Mouse (Mus musculus) thymus, adult 2 months (tissue): ENCODE data around the gene Zfp704. TPM values are rescaled to one million over a fixed set of nuclear protein-coding genes. Genes with fewer than 3 reads are reported as not detected.

Experiments used
- DNase-seq: peaks from one replicate; pipeline ENCODE4 v3.0.0; 2021
- H3K27ac ChIP-seq: fragments of 200-500 bp; 2 replicates; pipeline ENCODE4 v1.5.1; 2012; ENCODE audit warnings: low read length, control low read depth; ENCODE audit not compliant: control insufficient read depth, insufficient read depth
- H3K27me3 ChIP-seq: fragments of 200-500 bp; 2 replicates; pipeline ENCODE4 v1.6.1; 2012; ENCODE audit warnings: mild to moderate bottlenecking, low read length, moderate library complexity, mixed read lengths; ENCODE audit not compliant: control insufficient read depth, insufficient read depth
- H3K36me3 ChIP-seq: fragments of 200-500 bp; 2 replicates; pipeline ENCODE4 v1.6.1; 2012; ENCODE audit warnings: mild to moderate bottlenecking, low read length, moderate library complexity; ENCODE audit not compliant: control insufficient read depth, insufficient read depth
- H3K4me1 ChIP-seq: fragments of 200-500 bp; replicated peaks from 2 replicates; pipeline ENCODE4 v1.6.1; 2012; ENCODE audit warnings: low read length; ENCODE audit not compliant: control insufficient read depth, insufficient read depth
- H3K4me3 ChIP-seq: fragments of 200-500 bp; 2 replicates; pipeline ENCODE4 v1.5.1; 2012; ENCODE audit warnings: mild to moderate bottlenecking, low read length, control low read depth, moderate library complexity; ENCODE audit not compliant: control insufficient read depth, insufficient read depth
- CTCF ChIP-seq: fragments of 200-500 bp; IDR thresholded peaks from 2 replicates; pipeline ENCODE4 v1.5.1; 2012; ENCODE audit warnings: mild to moderate bottlenecking, control low read depth, low read length, moderate library complexity, borderline replicate concordance; ENCODE audit not compliant: control insufficient read depth, poor library complexity, insufficient read depth; ENCODE audit errors: extremely low read depth
- POLR2A ChIP-seq: fragments of 200-500 bp; IDR thresholded peaks from 2 replicates; pipeline ENCODE4 v1.6.1; 2012; ENCODE audit warnings: mild to moderate bottlenecking, low read length, control low read depth, moderate library complexity; ENCODE audit not compliant: control insufficient read depth, poor library complexity, insufficient read depth; ENCODE audit errors: extremely low read depth
- WGBS: fragments of 180-500 bp; shearing (Covaris S2); methylation state at CpG from one replicate; pipeline ENCODE4 v1.1.7; 2018; 5-methylcytosine and 5-hydroxymethylcytosine counted together
- polyA plus RNA-seq: library from polyadenylated mRNA; depleted of rRNA; stranded (reverse); fragments of >200 nt; gene quantifications from 2 replicates; pipeline ENCODE4 v1.2.3, GENCODE M21; 2012

Zfp704 gene
- polyA plus RNA-seq, 1 experiment, result 7.4 TPM

DNA sequence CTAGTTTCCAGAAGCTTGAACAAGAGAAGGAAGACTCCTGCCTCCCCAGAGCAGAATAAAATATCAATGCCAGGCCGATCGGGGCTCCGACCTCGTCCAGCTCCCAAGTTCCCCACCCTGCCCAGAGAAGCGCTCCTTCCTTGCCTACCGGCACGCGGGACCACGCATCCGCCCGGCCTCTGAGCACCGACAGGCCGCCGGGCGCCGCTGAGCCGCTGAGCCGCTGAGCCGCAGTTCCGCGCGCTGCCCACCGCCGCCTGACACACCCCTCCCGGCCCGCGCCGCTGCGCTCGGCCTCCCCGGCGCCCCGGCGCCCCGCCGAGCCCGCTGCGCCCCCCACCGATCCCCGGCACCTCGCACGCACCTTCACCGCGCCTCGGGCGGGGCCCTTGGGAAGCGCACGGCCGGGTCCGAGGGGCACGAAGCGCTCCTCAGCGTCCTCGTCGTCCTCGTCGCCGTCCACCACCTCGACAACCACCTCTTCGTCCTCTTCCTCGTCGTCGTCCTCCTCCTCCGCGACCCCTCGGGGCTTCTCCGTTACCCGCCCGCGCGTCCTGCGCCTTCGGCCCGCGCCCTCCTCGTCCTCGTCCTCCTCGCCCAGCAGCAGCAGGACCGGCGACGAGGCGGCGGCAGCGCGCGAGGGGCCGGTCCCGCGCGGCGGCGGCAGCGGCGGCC is 842 bp downstream of the Zfp704 start:
- H3K36me3 ChIP-seq, result no peaks in the 10 kb centered on the region
- peak; percentile 51 for DNase-seq
- H3K27ac ChIP-seq, result no peak overlapping the region
- under 1% methylated on average over 82 of the region's 94 CpGs for WGBS
- peak; percentile 33; the same call in 1 of the 2 replicates for TF ChIP-seq CTCF
- no peak for TF ChIP-seq POLR2A
- H3K4me3 ChIP-seq, result peak overlapping the region; percentile 85
- no peaks in the 10 kb centered on the region for H3K27me3 ChIP-seq
- H3K4me1 ChIP-seq, result peaks cover 28% of the 10 kb centered on the region

DNA sequence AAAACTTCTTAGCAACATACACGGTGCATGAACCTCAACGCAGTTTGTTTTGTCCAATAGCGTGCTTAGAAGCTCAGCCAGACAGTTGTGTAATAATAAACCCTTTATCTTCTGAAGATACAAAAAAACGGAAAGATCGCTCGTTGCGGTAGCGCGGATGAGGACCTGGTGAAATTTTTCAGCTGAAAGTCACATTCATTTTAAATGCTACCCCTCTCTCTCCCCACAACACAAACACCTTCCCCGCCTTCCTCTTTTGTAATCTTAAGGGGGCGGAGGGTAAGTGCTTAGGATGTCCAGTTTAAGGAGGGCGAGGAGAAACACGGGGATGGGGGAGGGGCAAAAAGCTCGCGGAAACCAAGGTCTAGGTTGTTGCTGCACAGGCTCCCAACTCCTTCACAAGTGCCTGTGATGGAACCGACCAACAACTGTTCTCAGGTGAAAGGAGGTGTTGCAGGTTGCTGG is 1.4 kb downstream of the Zfp704 start:
- Histone ChIP-seq H3K27ac (no peak overlapping the region), H3K36me3 (no peaks in the 10 kb centered on the region), H3K27me3 (no peaks in the 10 kb centered on the region), H3K4me3 (peak overlapping the region; percentile 85), H3K4me1 (peaks cover 30% of the 10 kb centered on the region)
- TF ChIP-seq CTCF, result no peak; the same call in 1 of the 2 replicates
- TF ChIP-seq POLR2A, result no peak
- WGBS, result 2% methylated on average over 16 of the region's 16 CpGs
- peak; percentile 55 for DNase-seq

- TF ChIP-seq CTCF (no peak), POLR2A (no peak)
- H3K27me3 ChIP-seq, result no peaks in the 10 kb centered on the region
- no peak overlapping the region for H3K27ac ChIP-seq
- WGBS, result 94% methylated on average over 5 of the region's 5 CpGs
- DNase-seq, result no peak
- peaks cover 30% of the 10 kb centered on the region for H3K4me1 ChIP-seq
- no peak overlapping the region for H3K4me3 ChIP-seq
- no peaks in the 10 kb centered on the region for H3K36me3 ChIP-seq
Observed at GRCm38 (mm10) chr3:9607686-9608085, 2.2 kb downstream of the Zfp704 start.

GRCm38 (mm10) chr3:9605784-9606706 is 3.8 kb downstream of the Zfp704 start:
- 75% methylated on average over 11 of the region's 11 CpGs for WGBS
- no peaks in the 10 kb centered on the region for H3K36me3 ChIP-seq
- peaks cover 26% of the 10 kb centered on the region for H3K4me1 ChIP-seq
- no peak overlapping the region for H3K27ac ChIP-seq
- H3K4me3 ChIP-seq, result no peak overlapping the region
- DNase-seq, result no peak
- TF ChIP-seq POLR2A (no peak), CTCF (no peak)
- no peaks in the 10 kb centered on the region for H3K27me3 ChIP-seq

DNA sequence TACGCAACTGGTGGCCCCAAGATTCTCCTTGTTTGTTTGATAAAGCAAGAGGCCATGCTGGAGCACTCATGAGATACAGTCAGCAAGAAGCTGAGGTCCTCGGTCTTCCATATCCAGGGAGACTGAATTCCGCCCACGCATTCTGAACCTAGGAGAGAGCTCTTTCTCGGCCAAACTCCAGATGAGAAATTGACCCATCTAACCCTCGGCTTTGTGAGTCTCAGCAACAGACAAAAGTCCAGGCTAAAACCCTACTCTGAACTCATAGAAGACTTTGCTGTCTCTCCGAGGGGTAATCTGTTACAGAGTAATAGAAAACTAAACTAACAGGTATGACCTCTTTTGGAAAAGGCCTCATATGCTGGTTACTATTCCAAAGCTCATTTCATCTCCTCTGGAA is 4.9 kb downstream of the Zfp704 start:
- no peaks in the 10 kb centered on the region for H3K36me3 ChIP-seq
- H3K4me1 ChIP-seq, result peaks cover 24% of the 10 kb centered on the region
- H3K27ac ChIP-seq, result no peak overlapping the region
- TF ChIP-seq CTCF (no peak), POLR2A (no peak)
- no peak overlapping the region for H3K4me3 ChIP-seq
- no peaks in the 10 kb centered on the region for H3K27me3 ChIP-seq
- WGBS, result 96% methylated on average over 7 of the region's 7 CpGs
- DNase-seq, result no peak

GRCm38 (mm10) chr3:9603866-9604265 is 6.0 kb downstream of the Zfp704 start:
- no peaks in the 10 kb centered on the region for H3K27me3 ChIP-seq
- 91% methylated on average over 4 of the region's 4 CpGs for WGBS
- H3K27ac ChIP-seq, result no peak overlapping the region

More at GRCm38 (mm10) chr3:9603866-9604265, 6.0 kb downstream of the Zfp704 start:
- DNase-seq, result no peak
- no peak for TF ChIP-seq CTCF
- no peak for TF ChIP-seq POLR2A
- H3K4me1 ChIP-seq, result peaks cover 22% of the 10 kb centered on the region
- H3K36me3 ChIP-seq, result no peaks in the 10 kb centered on the region
- no peak overlapping the region for H3K4me3 ChIP-seq
